Mouse (Mus musculus) kidney, postnatal 10 days (tissue): Measurements from ENCODE around the gene Ddx28.
A peak's percentile ranks its signal among the peaks of the same experiment; 100 is the strongest.
"Not testable (repeated sequence)": the region's sequence is repeated elsewhere in the genome, so short reads cannot be mapped to it uniquely, and the experiment has no call there.

Experiments
- DNase-seq: peaks from one replicate; pipeline ENCODE4 v3.0.0; 2021; ENCODE audit warnings: mixed read lengths

Gene Ddx28

GRCm38 (mm10) chr8:106011643-106011986, at the start of gene Ddx28:
TSS of gene Ddx28 (minus strand) at chr8:106011882.
- no peak for DNase-seq

- no peak for DNase-seq
Measured at GRCm38 (mm10) chr8:106060521-106060920, 48.8 kb upstream of the Ddx28 start.

DNA sequence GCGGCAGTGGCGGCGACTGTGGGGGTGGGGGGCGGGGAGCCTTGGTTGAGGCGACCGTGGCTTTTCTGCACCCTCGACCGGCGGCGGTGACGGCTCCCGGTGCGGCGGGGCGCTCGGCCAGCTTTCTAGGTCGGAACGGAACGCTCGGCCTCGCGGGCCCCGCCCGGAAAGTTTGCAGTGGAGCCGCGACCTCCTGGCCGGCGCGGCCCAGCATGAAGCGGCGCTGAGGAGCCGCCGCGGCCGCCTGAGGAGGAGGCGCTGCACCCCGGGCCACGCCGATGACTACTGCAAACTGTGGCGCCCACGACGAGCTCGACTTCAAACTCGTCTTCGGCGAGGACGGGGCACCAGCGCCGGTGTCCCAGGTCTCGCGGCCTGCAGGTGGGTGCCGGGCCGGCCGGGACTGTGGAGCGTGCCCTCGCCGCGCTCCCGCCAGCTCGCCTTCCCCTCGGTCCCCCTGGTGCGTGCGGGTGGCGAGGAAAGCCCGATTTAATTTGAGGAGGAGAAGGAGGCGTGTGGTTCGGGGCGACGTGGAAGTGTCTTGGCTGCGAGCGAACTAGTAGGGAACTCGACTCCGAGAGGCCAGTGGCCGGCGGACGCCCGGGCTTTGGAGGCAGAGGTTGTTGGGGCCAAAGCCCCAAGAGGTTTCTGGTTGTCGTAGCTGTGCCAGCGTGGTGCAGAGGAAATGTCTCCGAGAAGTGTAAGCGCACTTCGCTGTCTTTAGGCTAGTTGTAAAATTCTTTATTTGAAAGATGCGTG, 48.1 kb upstream of the Ddx28 start:
- no peak for DNase-seq

DNA sequence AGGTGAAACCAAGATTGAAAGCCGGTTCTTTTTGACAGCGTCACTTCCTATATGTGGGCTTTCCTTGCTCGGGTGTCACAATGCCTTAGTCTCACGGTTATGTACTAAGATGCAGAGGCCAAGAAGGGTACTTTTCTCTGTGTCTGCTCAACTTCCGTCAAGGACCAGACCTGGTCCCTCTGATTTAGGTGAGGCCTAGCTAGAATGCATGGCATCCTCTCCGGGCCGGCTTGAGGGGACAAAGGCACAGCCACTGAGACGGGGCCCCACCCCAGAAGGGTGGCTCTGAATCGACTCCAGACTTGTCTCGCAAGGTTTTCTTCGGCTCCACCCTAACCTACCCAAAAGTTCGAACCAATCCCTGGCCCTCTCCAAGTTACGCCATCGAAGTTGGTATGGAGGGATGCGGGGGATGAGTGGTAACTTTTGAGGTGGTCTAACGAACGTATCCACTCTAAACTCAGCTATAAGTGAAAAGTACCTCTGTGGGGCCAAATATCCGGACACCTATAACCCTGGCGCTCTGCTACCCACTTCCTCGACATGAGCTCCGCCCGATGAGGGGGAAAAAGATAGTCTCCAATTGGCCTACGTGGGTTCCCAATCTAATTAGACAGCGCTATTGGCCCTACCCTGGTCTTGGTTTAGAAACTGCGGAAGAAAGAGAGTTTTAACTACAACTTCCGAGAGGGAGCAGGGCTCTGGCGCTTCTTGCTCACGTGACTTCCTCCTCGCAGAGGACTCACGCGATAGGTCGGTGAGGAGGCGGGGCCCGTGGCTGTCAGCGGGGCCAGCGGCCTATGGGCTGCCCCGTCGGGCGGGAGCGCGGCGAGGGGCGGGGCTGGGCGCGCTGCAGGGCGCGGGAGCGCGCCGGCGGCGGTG, 47.3 kb upstream of the Ddx28 start, which contains the start of gene Nfatc3:
TSS of gene Nfatc3 (plus strand) at position 110 of the 882 bp plus-strand sequence.
- peak; percentile 98 for DNase-seq

DNA sequence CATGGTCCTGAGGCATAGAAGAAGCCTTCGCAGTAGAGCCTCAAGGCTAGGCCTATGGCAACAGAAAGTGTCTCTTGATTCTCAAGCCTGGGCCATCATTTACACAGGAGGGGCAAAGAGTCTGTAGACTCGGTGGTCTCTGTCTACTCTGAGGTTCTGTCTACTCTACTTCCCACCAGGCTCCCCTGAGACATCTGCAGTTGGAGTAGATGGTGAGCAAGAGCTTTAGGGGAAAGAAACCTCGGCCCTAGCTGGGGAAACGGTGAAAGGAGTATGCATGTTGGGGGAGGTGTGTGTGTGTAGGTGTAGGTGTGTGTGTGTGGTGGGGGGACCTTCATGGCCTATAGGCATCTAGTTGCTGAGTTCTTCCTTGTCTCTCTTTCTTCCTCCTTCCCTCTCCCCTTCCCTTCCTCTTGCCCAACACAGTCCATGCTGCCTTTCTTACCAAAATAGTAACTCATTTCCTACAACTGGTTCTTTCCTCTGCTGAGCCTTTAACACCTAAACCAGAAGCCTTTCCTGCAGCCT, 44.8 kb upstream of the Ddx28 start:
- DNase-seq = no peak

- DNase-seq = peak; percentile 75
Measured at GRCm38 (mm10) chr8:106055038-106055437, 43.4 kb upstream of the Ddx28 start.

DNA sequence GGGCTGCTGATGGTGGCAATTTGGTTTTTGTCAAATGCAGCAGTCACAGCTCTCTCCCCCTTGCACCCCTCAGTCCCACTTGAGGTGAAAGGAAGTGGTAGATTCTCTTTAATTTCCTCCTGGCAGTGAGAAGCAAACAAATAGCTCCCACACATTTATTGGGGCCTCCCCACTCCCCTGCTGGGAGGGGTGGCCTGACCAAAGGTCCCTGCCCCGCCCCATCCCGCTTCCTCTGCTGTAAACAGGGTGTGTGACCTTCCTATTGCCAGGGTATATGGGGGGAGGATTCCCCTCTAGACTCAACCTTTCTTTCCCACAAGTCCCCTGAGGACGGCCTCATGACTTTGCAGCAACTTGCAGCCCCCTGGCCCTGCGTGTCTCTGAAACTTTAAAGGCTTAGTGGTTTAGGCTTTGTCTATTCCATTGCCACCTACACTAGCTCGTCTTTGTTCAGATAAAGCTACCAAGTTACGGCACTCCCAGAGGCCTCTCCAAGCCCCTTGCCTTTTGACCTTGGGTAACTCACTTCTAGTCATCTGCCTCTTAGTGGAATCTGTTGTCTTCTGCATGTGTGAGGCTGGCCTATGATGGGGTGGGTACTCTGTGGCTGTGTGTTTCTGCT, 42.6 kb upstream of the Ddx28 start:
- peak; percentile 73 for DNase-seq

DNA sequence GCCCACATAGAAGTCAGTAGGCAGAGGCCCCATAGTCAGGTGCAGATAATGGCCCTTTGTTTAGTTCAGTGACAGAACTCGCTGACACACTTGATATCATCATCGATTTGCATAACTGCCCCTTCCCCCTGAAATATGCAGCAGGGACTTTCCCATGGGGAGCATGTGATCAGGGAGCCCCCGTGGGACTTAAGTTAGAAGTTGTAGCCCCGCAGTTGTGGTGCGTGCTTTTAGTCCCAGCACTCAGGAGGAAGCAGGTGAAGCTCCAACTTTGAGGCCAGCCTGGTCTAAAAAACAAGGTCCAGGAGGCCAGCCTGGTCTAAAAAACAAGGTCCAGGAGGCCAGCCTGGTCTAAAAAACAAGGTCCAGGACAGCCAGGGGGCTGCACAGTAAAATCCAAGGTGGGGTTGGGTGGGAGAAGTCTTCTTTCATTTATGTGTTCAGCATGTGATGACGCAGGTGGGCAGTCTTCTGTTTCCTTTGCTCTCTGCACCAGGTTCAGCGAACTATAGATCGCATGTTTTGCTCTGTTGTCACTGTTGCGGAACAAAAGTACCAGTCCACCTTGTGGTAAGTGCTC, 40.9 kb upstream of the Ddx28 start:
- DNase-seq = no peak

GRCm38 (mm10) chr8:106051068-106051467, 39.4 kb upstream of the Ddx28 start:
- no peak for DNase-seq

GRCm38 (mm10) chr8:106049840-106050239, 38.2 kb upstream of the Ddx28 start:
- no peak for DNase-seq

- DNase-seq = no peak
Measured at GRCm38 (mm10) chr8:106047854-106048630, 36.4 kb upstream of the Ddx28 start.

GRCm38 (mm10) chr8:106046872-106047559, 35.3 kb upstream of the Ddx28 start:
- no peak for DNase-seq

DNA sequence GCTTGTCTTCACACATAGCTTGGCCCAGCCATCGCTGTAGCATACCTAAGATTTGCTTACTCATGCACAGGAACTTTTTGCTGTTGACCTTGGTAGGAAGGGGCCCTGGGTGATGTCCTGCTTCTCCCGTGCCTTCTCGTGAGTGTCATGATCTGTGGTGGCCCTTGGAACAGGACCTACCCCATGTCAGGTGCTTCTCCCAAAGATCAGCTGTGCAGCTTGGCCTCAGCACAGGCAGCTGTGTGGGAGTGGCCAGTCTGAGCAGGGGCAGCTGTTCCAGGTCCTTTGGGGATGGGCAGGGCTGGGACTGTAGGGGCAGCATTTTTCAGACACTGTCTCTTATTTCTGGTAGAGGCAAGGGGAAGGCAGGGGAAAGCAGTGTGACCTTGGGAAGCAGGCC, 32.5 kb upstream of the Ddx28 start:
- DNase-seq = peak; percentile 35

DNA sequence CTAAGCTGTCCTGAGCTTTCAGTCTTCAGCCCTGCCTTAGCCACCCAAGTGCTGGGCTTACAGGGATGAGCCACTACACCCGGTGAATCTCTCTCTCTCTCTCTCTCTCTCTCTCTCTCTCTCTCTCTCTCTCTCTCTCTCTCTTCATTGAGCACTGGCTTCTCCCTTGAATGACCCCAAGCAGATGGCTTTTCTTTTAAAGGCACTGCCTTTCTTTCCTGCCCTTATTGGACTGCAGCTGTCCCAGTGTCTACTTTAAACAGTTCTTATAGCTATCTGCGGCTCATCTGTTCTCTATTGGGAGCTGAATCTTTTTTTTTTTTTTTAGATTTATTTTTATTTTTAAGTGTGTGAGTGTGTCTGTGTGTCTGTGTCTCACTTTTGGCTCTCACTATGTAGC, 31.4 kb upstream of the Ddx28 start:
- DNase-seq = no peak

DNA sequence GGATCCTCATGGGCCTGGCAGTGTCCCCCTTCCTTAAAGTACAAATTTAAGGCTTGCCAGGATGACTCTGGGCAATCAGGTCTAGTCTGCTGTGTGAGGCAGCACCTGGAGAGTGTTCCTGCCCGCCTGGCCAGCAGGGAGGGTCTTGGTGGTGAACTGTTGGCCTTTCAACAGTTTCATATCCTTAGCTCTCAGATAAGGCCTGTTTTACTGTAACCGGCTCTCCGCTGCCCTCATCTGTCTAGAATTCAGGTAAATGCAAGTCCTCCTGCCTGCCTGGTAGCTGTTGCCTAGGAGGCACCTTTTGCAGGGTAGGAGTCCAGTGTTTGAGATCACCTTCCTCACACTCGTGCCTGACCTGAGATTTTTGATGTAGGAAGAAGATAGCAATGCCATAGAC, 28.5 kb upstream of the Ddx28 start:
- no peak for DNase-seq

- DNase-seq = no peak
Measured at GRCm38 (mm10) chr8:106039605-106040004, 27.9 kb upstream of the Ddx28 start.

DNA sequence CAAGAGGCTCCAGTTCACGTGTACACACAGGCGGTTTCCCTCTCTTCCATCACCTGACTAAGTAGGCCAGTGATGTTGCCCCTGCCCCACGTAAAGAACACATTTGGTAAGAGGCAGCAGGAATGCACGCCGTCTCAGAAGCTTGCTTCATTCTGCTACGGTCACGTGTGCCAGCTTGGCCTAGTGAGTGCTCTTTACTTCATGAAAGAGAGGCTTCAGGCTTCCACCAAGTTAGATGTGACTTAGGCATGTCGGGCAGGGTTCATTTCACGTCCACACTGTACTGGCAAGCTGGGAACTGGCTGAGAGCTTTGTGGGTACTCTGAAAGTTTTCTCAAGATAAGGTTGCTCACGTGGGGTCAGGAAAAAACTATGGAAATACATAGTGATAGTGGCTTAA, 27.0 kb upstream of the Ddx28 start:
- no peak for DNase-seq

- DNase-seq = peak; percentile 83
Measured at GRCm38 (mm10) chr8:106022483-106022882, 10.8 kb upstream of the Ddx28 start.

DNA sequence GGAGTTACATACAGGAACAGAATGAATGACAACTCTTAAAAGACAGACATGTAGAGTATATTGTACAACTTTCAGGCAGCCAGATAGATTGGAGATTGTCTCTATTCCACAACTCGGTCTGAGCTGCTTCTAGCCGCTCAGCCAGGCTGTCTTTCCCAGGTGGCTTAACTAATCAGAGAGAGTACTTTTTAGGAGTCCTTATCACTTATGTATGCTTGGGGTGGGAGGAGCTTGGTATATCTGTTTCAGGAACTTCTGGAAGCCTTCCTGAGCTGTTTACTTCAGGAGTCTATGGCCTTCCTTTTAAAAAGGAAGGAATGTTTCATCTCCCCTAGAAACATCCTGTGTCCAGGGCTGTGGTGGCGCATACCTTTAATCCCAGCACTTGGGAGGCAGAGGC, 6.4 kb upstream of the Ddx28 start:
- DNase-seq = no peak

DNA sequence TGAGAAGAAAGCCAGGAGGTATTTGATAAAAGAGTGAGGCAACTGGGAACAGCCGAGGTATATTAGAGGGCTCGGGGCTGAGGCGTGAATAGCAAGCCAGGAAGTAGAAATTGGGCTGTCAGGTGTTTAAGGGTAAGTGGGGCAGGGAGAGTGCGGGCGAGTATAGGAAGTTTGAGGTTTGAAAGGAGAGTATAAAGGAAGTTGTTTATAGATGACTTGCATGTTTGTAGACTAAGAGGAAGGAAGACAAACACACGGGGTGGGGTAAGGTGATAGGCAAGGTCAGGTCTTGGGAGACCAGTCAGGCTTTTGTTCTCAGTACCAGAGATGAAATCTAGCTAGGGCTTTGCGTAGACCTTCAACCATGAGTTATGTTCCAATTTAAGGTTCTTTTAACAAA, 5.4 kb upstream of the Ddx28 start:
- no peak for DNase-seq

DNA sequence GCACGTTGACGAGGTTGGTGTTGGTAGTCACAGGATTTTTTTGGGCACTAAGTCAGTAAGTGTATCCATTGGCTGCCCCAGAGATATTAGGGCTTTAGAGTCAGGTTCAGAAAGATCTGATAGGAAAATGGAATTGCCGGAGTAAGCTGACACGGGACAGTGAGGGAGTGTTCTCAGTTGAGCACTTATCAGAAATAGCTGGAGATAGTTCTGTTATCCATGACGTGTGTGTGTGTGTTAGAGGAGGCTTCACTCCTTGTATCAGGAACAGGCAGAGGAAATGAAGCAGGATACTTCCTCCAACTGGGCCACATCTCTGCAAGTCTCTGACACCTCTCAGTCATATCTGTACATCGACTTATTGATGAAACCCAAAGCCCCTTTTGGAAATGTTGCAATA, 4.6 kb upstream of the Ddx28 start:
- no peak for DNase-seq

GRCm38 (mm10) chr8:106012203-106012602, 521 bp upstream of the Ddx28 start:
- DNase-seq = not testable (repeated sequence)
